Mouse (Mus musculus) liver, postnatal 0 days (tissue): ENCODE measurements at regions not wholly inside any gene's neighbourhood (a gene's known extent, or its start where the extent isn't known, plus 50 kb on each side); places are given as distances from the start of the nearest gene placed in this dataset.

Source experiments
- CTCF ChIP-seq: sonication (generic); IDR thresholded peaks from 2 replicates; pipeline ENCODE4 v1.5.1; 2016; ENCODE audit warnings: antibody characterized with exemption, low read depth
- EP300 ChIP-seq: IDR thresholded peaks from 2 replicates; pipeline ENCODE4 v1.6.1; 2016; ENCODE audit warnings: antibody characterized with exemption, low read depth, mild to moderate bottlenecking

GRCm38 (mm10) chr7:133204485-133204884, 80.3 kb upstream of the Ctbp2 start:
- TF ChIP-seq CTCF (no peak), EP300 (no peak)
